Mouse (Mus musculus): ENCODE data around the gene Fabp2.
A peak's percentile ranks its signal among the peaks of the same experiment; 100 is the strongest.

Gene Fabp2

GRCm38 (mm10) chr3:122894772-122895171 is at the start of gene Fabp2:
Gene Fabp2 (plus strand): TSS chr3:122895072.
- no peak for DNase-seq (ENCODE audit: low spot score)

- DNase-seq (ENCODE audit: low spot score), result no peak
Measured at GRCm38 (mm10) chr3:122848410-122849034, 46.4 kb upstream of the Fabp2 start.

- DNase-seq (ENCODE audit: low spot score), result no peak
Measured at GRCm38 (mm10) chr3:122855149-122855548, 39.7 kb upstream of the Fabp2 start.

GRCm38 (mm10) chr3:122859829-122860228 is 35.0 kb upstream of the Fabp2 start:
- no peak for DNase-seq (ENCODE audit: low spot score)

- DNase-seq (ENCODE audit: low spot score), result no peak
Measured at GRCm38 (mm10) chr3:122860573-122861498, 34.0 kb upstream of the Fabp2 start.

- no peak for DNase-seq (ENCODE audit: low spot score)
Measured at GRCm38 (mm10) chr3:122865092-122865491, 29.8 kb upstream of the Fabp2 start.

- no peak for DNase-seq (ENCODE audit: low spot score)
Measured at GRCm38 (mm10) chr3:122868270-122868669, 26.6 kb upstream of the Fabp2 start.

- DNase-seq (ENCODE audit: low spot score), result no peak
Measured at GRCm38 (mm10) chr3:122871596-122871995, 23.3 kb upstream of the Fabp2 start.

- no peak for DNase-seq (ENCODE audit: low spot score)
Measured at GRCm38 (mm10) chr3:122876870-122877269, 18.0 kb upstream of the Fabp2 start.

GRCm38 (mm10) chr3:122877543-122877942 is 17.3 kb upstream of the Fabp2 start:
- DNase-seq (ENCODE audit: low spot score), result no peak

GRCm38 (mm10) chr3:122878705-122879315 is 16.1 kb upstream of the Fabp2 start:
- no peak for DNase-seq (ENCODE audit: low spot score)

GRCm38 (mm10) chr3:122887505-122888301 is 7.2 kb upstream of the Fabp2 start:
- no peak for DNase-seq (ENCODE audit: low spot score)

GRCm38 (mm10) chr3:122888371-122888819 is 6.5 kb upstream of the Fabp2 start:
- peak; percentile 39 for DNase-seq (ENCODE audit: low spot score)

GRCm38 (mm10) chr3:122895189-122895731 is 388 bp downstream of the Fabp2 start:
- DNase-seq (ENCODE audit: low spot score), result no peak

GRCm38 (mm10) chr3:122898254-122898653 is 3.4 kb downstream of the Fabp2 start:
- DNase-seq (ENCODE audit: low spot score), result no peak

- DNase-seq (ENCODE audit: low spot score), result peak; percentile 54
Measured at GRCm38 (mm10) chr3:122903746-122904433, 9.0 kb downstream of the Fabp2 start.

- DNase-seq (ENCODE audit: low spot score), result no peak
Measured at GRCm38 (mm10) chr3:122907841-122908240, 13.0 kb downstream of the Fabp2 start.

- no peak for DNase-seq (ENCODE audit: low spot score)
Measured at GRCm38 (mm10) chr3:122915493-122915892, 20.6 kb downstream of the Fabp2 start.

- no peak for DNase-seq (ENCODE audit: low spot score)
Measured at GRCm38 (mm10) chr3:122916191-122916680, 21.4 kb downstream of the Fabp2 start.

- no peak for DNase-seq (ENCODE audit: low spot score)
Measured at GRCm38 (mm10) chr3:122918672-122919071, 23.8 kb downstream of the Fabp2 start.

- no peak for DNase-seq (ENCODE audit: low spot score)
Measured at GRCm38 (mm10) chr3:122919260-122919659, 24.4 kb downstream of the Fabp2 start, which contains the start of gene Gm10959. Gene Gm10959 (minus strand): TSS chr3:122919360.

All from lung, postnatal 25 days (tissue).